Comparison of ENCODE assay signal across 8 mouse cellular contexts in genomic region chr11:18876886-18877625, GRCm38 (mm10).
DNase-seq lines count a peak whose midpoint lies in the region; ATAC-seq and TF ChIP-seq lines count a peak whose summit lies in the region.

No protein-coding gene starts in this region.

- peaks cover 20% of the 10 kb centered on the region; the same call in 1 of the 2 replicates for H3K4me1 ChIP-seq in G1E (ENCODE audit: insufficient read depth, low read depth, low read length)
- H3K4me1 ChIP-seq in heart, postnatal 0 days (ENCODE audit: control insufficient read depth, insufficient read depth), result no peaks in the 10 kb centered on the region
- peaks cover 63% of the 10 kb centered on the region for H3K4me1 ChIP-seq in limb, embryonic 10.5 days
- peaks cover 69% of the 10 kb centered on the region for H3K4me1 ChIP-seq in midbrain, embryonic 13.5 days (replicated peaks)

- H3K27ac ChIP-seq in heart, postnatal 0 days (ENCODE audit: low read depth), result peak overlapping the region; percentile 51; the same call in 1 of the 2 replicates
- H3K27ac ChIP-seq in limb, embryonic 10.5 days, result peak overlapping the region; percentile 86
- H3K27ac ChIP-seq in midbrain, embryonic 13.5 days, result peak overlapping the region; percentile 30; the same call in 1 of the 2 replicates

- no peaks in the 10 kb centered on the region for H3K9me3 ChIP-seq in G1E (replicated peaks)
- H3K9me3 ChIP-seq in heart, postnatal 0 days (replicated peaks; ENCODE audit: control insufficient read depth, low read length), result no peaks in the 10 kb centered on the region
- no peaks in the 10 kb centered on the region for H3K9me3 ChIP-seq in limb, embryonic 10.5 days (replicated peaks)
- no peaks in the 10 kb centered on the region for H3K9me3 ChIP-seq in midbrain, embryonic 13.5 days

- DNase-seq in kidney, adult 18-20 months, result peak; percentile 47
- DNase-seq in kidney, adult 11 months, result no peak
- no peak for DNase-seq in G1E (ENCODE audit: low spot score)
- DNase-seq in cerebellum, postnatal 36 days, result peak; percentile 47 to 62
- no peak for DNase-seq in heart, postnatal 0 days (ENCODE audit: low spot score)
- peak; percentile 73 for DNase-seq in limb, embryonic 10.5 days (ENCODE audit: low spot score)

- H3K9ac ChIP-seq in heart, postnatal 0 days (replicated peaks; ENCODE audit: low read depth, low read length), result peak overlapping the region; percentile 50; the same call in 1 of the 2 replicates
- peak overlapping the region; percentile 54 for H3K9ac ChIP-seq in midbrain, embryonic 13.5 days (replicated peaks)

- ATAC-seq in G1E (ENCODE audit: extremely low read depth, insufficient number of reproducible peaks, low FRiP score, poor library complexity, severe bottlenecking), result no peak
- ATAC-seq in heart, postnatal 0 days (ENCODE audit: insufficient read depth, low read depth), result peak; percentile 37
- ATAC-seq in midbrain, embryonic 13.5 days, result peak; percentile 57
- no peak for ATAC-seq in CD4-positive, CD25-positive, alpha-beta regulatory T cell, adult 4 months

- TF ChIP-seq CTCF in G1E (IDR thresholded peaks at IDR 0.05; ENCODE audit: low read depth, low read length), result no peak
- no peak for TF ChIP-seq CTCF in heart, postnatal 0 days (IDR thresholded peaks at IDR 0.05; ENCODE audit: low read depth)

- H3K4me3 ChIP-seq in G1E (ENCODE audit: low read depth, low read length), result peak overlapping the region; percentile 44; the same call in 1 of the 2 replicates
- H3K4me3 ChIP-seq in heart, postnatal 0 days (ENCODE audit: low read depth, low read length), result peak overlapping the region; percentile 60
- H3K4me3 ChIP-seq in limb, embryonic 10.5 days, result peak overlapping the region; percentile 54
- H3K4me3 ChIP-seq in midbrain, embryonic 13.5 days (replicated peaks), result peak overlapping the region; percentile 45

- H3K36me3 ChIP-seq in G1E (replicated peaks), result no peaks in the 10 kb centered on the region
- H3K36me3 ChIP-seq in heart, postnatal 0 days (replicated peaks; ENCODE audit: control insufficient read depth, insufficient read depth, low read length), result peaks cover 13% of the 10 kb centered on the region; the same call in 1 of the 2 replicates
- H3K36me3 ChIP-seq in limb, embryonic 10.5 days, result peaks cover 8% of the 10 kb centered on the region
- H3K36me3 ChIP-seq in midbrain, embryonic 13.5 days, result no peaks in the 10 kb centered on the region

- peaks cover 47% of the 10 kb centered on the region for H3K27me3 ChIP-seq in G1E (ENCODE audit: insufficient read depth, low read length)
- peaks cover 29% of the 10 kb centered on the region; the same call in 1 of the 2 replicates for H3K27me3 ChIP-seq in heart, postnatal 0 days (ENCODE audit: control insufficient read depth, insufficient read depth, low read length)
- peaks cover 50% of the 10 kb centered on the region for H3K27me3 ChIP-seq in limb, embryonic 10.5 days (ENCODE audit: low read depth, poor library complexity, severe bottlenecking)
- H3K27me3 ChIP-seq in midbrain, embryonic 13.5 days, result peaks cover 41% of the 10 kb centered on the region

- 0 out of 2 replicates have a peak, but pooled peaks have one; percentile 33 for TF ChIP-seq EP300 in heart, postnatal 0 days (IDR thresholded peaks at IDR 0.05; ENCODE audit: low read depth)

- H3K4me2 ChIP-seq in heart, postnatal 0 days (ENCODE audit: low read depth, low read length), result peak overlapping the region; percentile 89
- peak overlapping the region; percentile 72 for H3K4me2 ChIP-seq in midbrain, embryonic 13.5 days (replicated peaks)

- under 1% methylated on average over 40 of the region's 40 CpGs for WGBS in heart, postnatal 0 days
- 1% methylated on average over 40 of the region's 40 CpGs for WGBS in limb, embryonic 10.5 days
- WGBS in midbrain, embryonic 13.5 days, result under 1% methylated on average over 40 of the region's 40 CpGs

Comparison
In these comparisons a context has a peak if more than half of its experiments do, and no peak if none do; other contexts are left out.
1. DNase-seq: peak in kidney, adult 18-20 months (single experiment), cerebellum, postnatal 36 days (2 of 2) and limb, embryonic 10.5 days (single experiment); none in kidney, adult 11 months (single experiment), G1E (single experiment) and heart, postnatal 0 days (single experiment).
2. ATAC-seq: peak in heart, postnatal 0 days (single experiment) and midbrain, embryonic 13.5 days (single experiment); none in G1E (single experiment) and CD4-positive, CD25-positive, alpha-beta regulatory T cell, adult 4 months (single experiment).
3. H3K27ac ChIP-seq: peak in every context shown above with its lines; median percentile 86 in limb, embryonic 10.5 days; 51 in heart, postnatal 0 days; 30 in midbrain, embryonic 13.5 days.
4. Peak in every context shown above with its lines, with median percentiles within 50 percentile points of each other: H3K4me3 ChIP-seq.